Mouse (Mus musculus) erythroblast, embryonic 14.5 days (primary cell): ENCODE measurements around the gene Mrps36.

Source experiments
- GATA1 ChIP-seq: IDR thresholded peaks from 2 replicates; pipeline ENCODE4 v1.6.1; 2012; ENCODE audit warnings: low read length, inconsistent platforms, mixed read lengths
- TAL1 ChIP-seq: IDR thresholded peaks from 3 replicates; pipeline ENCODE4 v1.6.1; 2012; ENCODE audit warnings: low read length, inconsistent platforms, mixed read lengths

GRCm38 (mm10) chr13:100721656-100722055 is 22.8 kb downstream of the Mrps36 start:
- TF ChIP-seq GATA1 (no peak), TAL1 (no peak)
